Mouse (Mus musculus) gastrocnemius, postnatal 4 days (tissue): ENCODE data around the gene Zfp784. TPM values are rescaled to one million over a fixed set of nuclear protein-coding genes. Genes with fewer than 3 reads are reported as not detected.
"Not testable (repeated sequence)": the region's sequence is repeated elsewhere in the genome, so short reads cannot be mapped to it uniquely, and the experiment has no call there.

ENCODE experiments used
- DNase-seq, 2 experiments: peaks; one replicate each; pipeline ENCODE4 v3.0.0; 2021 to 2022; ENCODE audit warnings: low spot score in 2 of 2, mixed read lengths in 2 of 2
- total RNA-seq, 2 experiments: library from RNA; stranded (reverse); gene quantifications; 2 replicates each; pipeline ENCODE4 v1.2.3; 2021

The Zfp784 gene
- total RNA-seq, 2 experiments from 2014 or later: 5.8 to 6.6 TPM

GRCm38 (mm10) chr7:5021197-5021596, 17.0 kb downstream of the Zfp784 start:
- no peak for DNase-seq

- DNase-seq: no peak
Measured at GRCm38 (mm10) chr7:5020685-5021084, 17.6 kb downstream of the Zfp784 start.

GRCm38 (mm10) chr7:5020000-5020681, 18.1 kb downstream of the Zfp784 start, which contains the start of the genes Zfp865 and Ccdc106:
Gene Zfp865, plus strand, starts transcription at chr7:5020376.
Gene Ccdc106, plus strand, starts transcription at chr7:5020553.
- peak; percentile 97 to 99 for DNase-seq

- DNase-seq: not testable (repeated sequence)
Measured at GRCm38 (mm10) chr7:5019576-5019975, 18.7 kb downstream of the Zfp784 start.

- no peak for DNase-seq
Measured at GRCm38 (mm10) chr7:5017931-5018330, 20.3 kb downstream of the Zfp784 start.

GRCm38 (mm10) chr7:5017352-5017751, 20.9 kb downstream of the Zfp784 start:
- DNase-seq: no peak

- DNase-seq: no peak
Measured at GRCm38 (mm10) chr7:5016920-5017319, 21.3 kb downstream of the Zfp784 start.

GRCm38 (mm10) chr7:5016057-5016456, 22.2 kb downstream of the Zfp784 start:
- DNase-seq: no peak

- peak; percentile 95 to 97 for DNase-seq
Measured at GRCm38 (mm10) chr7:5015118-5016001, 22.9 kb downstream of the Zfp784 start, which contains the start of gene Gm44973. Gene Gm44973, plus strand, starts transcription at chr7:5015496.

- DNase-seq: peak; percentile 95 to 96
Measured at GRCm38 (mm10) chr7:5014251-5015117, 23.8 kb downstream of the Zfp784 start, which contains the start of the genes Zfp524 and Fiz1. Gene Zfp524, plus strand, starts transcription at chr7:5014415. Gene Fiz1, minus strand, starts transcription at chr7:5014697.

GRCm38 (mm10) chr7:5012681-5013513, 25.3 kb downstream of the Zfp784 start:
- DNase-seq: no peak

GRCm38 (mm10) chr7:5008229-5008628, 30.0 kb downstream of the Zfp784 start:
- no peak for DNase-seq

- not testable (repeated sequence) for DNase-seq
Measured at GRCm38 (mm10) chr7:5002876-5003275, 35.4 kb downstream of the Zfp784 start.

GRCm38 (mm10) chr7:4999876-5000275, 38.4 kb downstream of the Zfp784 start:
- no peak for DNase-seq

GRCm38 (mm10) chr7:4996934-4997333, 41.3 kb downstream of the Zfp784 start:
- no peak for DNase-seq

- peak; percentile 93 to 95 for DNase-seq
Measured at GRCm38 (mm10) chr7:4996003-4996895, 42.0 kb downstream of the Zfp784 start, which contains the start of gene Zfp579. Gene Zfp579, minus strand, starts transcription at chr7:4996158.

- peak in 1 of 2 experiments; percentile 28 for DNase-seq
Measured at GRCm38 (mm10) chr7:4995268-4996002, 42.8 kb downstream of the Zfp784 start.
